Mouse (Mus musculus) heart, embryonic 12.5 days (tissue): ENCODE measurements at regions not wholly inside any gene's neighbourhood (a gene's known extent, or its start where the extent isn't known, plus 50 kb on each side); places are given as distances from the start of the nearest gene placed in this dataset.

Experiments used
- ATAC-seq: fragments of 200-750 bp; cut with Nextera tagmentation; 2 replicates; pipeline ENCODE4 v1.8.0; 2017; ENCODE audit warnings: moderate TSS enrichment, moderate library complexity; ENCODE audit not compliant: insufficient number of reproducible peaks, low FRiP score
- H3K27ac ChIP-seq: fragments of 300-500 bp; sonication (generic); 2 replicates; pipeline ENCODE4 v1.5.1; 2016; ENCODE audit warnings: mild to moderate bottlenecking, moderate library complexity; ENCODE audit not compliant: poor library complexity, severe bottlenecking
- H3K27me3 ChIP-seq: fragments of 300-500 bp; sonication (generic); replicated peaks from 2 replicates; pipeline ENCODE4 v1.6.1; 2016; ENCODE audit warnings: mild to moderate bottlenecking, moderate library complexity
- H3K36me3 ChIP-seq: fragments of 300-500 bp; sonication (generic); 2 replicates; pipeline ENCODE4 v1.6.1; 2016; ENCODE audit warnings: mild to moderate bottlenecking, moderate library complexity
- H3K4me1 ChIP-seq: fragments of 300-500 bp; sonication (generic); replicated peaks from 2 replicates; pipeline ENCODE4 v1.6.1; 2016; ENCODE audit warnings: mild to moderate bottlenecking
- H3K4me2 ChIP-seq: fragments of 300-500 bp; sonication (generic); 2 replicates; pipeline ENCODE4 v1.6.1; 2016; ENCODE audit warnings: mild to moderate bottlenecking, moderate library complexity
- H3K4me3 ChIP-seq: fragments of 300-500 bp; sonication (generic); 2 replicates; pipeline ENCODE4 v1.5.1; 2016; ENCODE audit warnings: mild to moderate bottlenecking
- H3K9ac ChIP-seq: fragments of 300-500 bp; sonication (generic); 2 replicates; pipeline ENCODE4 v1.6.1; 2016; ENCODE audit warnings: mild to moderate bottlenecking, moderate library complexity
- H3K9me3 ChIP-seq: fragments of 300-500 bp; sonication (generic); replicated peaks from 2 replicates; pipeline ENCODE4 v1.6.1; 2016; ENCODE audit warnings: mild to moderate bottlenecking, moderate library complexity
- WGBS: fragments of 180-500 bp; shearing (Covaris S2); methylation state at CpG from one replicate; pipeline ENCODE4 v1.1.7; 2016; 5-methylcytosine and 5-hydroxymethylcytosine counted together

DNA sequence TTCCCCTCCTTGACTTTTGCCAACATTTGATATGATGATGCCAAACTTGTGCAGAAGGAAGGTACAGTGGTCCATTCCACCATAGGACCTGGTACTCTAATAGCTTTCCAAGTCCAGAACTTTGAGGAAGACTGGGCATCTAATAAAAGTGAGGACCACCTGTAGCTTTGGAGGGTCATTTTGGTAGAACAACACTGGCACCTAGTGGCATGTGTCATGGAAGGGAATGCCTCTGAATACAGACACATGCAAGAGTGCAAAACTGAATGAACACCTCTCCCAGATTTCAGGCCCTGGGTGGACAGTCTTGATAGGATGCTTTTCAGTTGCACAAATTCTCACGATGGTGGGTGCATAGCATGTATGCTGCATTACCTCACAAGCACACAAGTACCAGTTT is 354.8 kb upstream of the Igfbp3 start:
- H3K4me1 ChIP-seq = no peaks in the 10 kb centered on the region
- H3K36me3 ChIP-seq = no peaks in the 10 kb centered on the region
- no peak overlapping the region for H3K4me3 ChIP-seq
- H3K9ac ChIP-seq = no peak overlapping the region
- no peak for ATAC-seq
- H3K9me3 ChIP-seq = no peaks in the 10 kb centered on the region
- H3K27me3 ChIP-seq = no peaks in the 10 kb centered on the region
- WGBS = 59% methylated on average over 1 of the region's 1 CpGs
- no peak overlapping the region for H3K27ac ChIP-seq
- H3K4me2 ChIP-seq = no peak overlapping the region

DNA sequence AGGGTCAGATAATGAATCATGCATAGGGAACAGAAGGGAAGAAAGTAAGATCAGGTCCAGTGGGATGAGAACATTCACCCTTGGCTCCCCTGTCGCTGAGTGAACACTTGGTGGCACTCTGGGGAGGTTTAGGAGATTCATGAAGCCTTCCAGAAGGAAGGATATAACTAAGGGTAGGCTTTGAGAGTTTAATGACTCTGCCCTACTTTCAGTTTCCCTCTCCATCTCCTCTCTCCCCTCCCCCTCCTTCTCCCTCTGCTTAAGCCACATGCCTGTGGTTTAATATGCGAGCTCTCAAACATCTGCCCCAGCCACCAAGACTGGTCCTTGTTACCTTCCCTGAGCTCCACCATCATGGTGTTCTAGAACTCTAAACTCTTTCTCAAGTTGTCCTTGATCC is 348.3 kb upstream of the Igfbp3 start:
- Histone ChIP-seq H3K4me2 (no peak overlapping the region), H3K4me3 (no peak overlapping the region), H3K27ac (no peak overlapping the region), H3K4me1 (no peaks in the 10 kb centered on the region), H3K9me3 (no peaks in the 10 kb centered on the region), H3K9ac (no peak overlapping the region), H3K36me3 (no peaks in the 10 kb centered on the region), H3K27me3 (no peaks in the 10 kb centered on the region)
- 36% methylated on average over 2 of the region's 2 CpGs for WGBS
- no peak for ATAC-seq

DNA sequence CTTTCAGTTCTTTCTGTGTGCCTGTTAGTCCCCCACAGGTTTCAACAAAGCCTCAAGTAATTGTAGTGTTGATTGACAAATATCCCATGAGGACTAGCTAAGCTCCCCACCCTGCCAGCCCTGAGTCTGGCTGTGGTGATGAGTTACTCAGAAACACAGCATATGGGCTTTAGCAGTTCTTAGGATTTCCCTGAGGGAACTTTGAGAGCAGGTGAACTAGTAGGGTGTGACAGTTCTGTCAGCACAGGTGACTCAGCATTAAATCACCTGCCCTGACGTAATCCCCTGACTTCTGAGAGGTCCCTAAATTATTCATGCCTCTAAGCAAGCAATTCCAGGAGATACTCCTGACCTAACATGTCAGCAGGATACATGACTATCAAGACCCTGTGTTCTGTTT is 347.7 kb upstream of the Igfbp3 start:
- no peak overlapping the region for H3K9ac ChIP-seq
- 71% methylated on average over 1 of the region's 1 CpGs for WGBS
- no peak for ATAC-seq
- no peaks in the 10 kb centered on the region for H3K36me3 ChIP-seq
- no peaks in the 10 kb centered on the region for H3K27me3 ChIP-seq
- no peaks in the 10 kb centered on the region for H3K4me1 ChIP-seq
- no peak overlapping the region for H3K4me2 ChIP-seq
- no peak overlapping the region for H3K27ac ChIP-seq
- H3K4me3 ChIP-seq = no peak overlapping the region
- H3K9me3 ChIP-seq = no peaks in the 10 kb centered on the region

DNA sequence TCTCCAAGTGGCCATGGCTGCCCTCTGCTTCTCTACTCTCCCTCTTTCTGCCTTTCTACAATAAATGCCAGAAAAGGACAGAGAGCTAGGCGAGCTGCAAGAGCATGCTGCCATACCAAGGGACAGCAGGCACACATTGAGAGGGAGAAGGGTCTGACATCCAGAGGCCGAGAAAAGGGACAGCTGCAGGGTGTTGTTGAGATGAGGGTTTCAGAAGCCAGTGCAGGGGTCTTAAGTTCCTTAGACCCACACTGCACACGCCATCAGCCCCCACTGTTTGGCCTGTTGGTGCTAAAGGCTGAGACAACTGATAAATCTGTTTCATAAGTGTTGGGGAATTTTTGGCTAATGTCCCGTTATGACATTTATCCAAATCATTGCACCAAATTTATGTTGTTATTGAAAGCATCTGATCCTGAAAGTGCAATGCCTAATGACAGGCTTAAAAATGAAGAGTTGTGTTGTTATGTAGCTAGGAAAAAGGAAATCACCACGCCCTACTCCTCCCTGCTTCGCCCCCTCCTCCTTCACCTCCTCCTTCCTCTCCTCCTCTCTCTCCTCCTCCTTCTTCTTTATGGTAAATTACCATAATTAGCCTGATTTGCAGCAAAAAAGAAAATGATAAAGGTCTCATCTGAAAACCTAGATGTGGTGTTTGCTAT is 342.0 kb upstream of the Igfbp3 start:
- Histone ChIP-seq H3K27ac (no peak overlapping the region), H3K9me3 (no peaks in the 10 kb centered on the region), H3K4me3 (no peak overlapping the region), H3K4me1 (no peaks in the 10 kb centered on the region), H3K4me2 (no peak overlapping the region), H3K36me3 (no peaks in the 10 kb centered on the region), H3K27me3 (no peaks in the 10 kb centered on the region), H3K9ac (no peak overlapping the region)
- no peak for ATAC-seq
- 70% methylated on average over 6 of the region's 6 CpGs for WGBS

DNA sequence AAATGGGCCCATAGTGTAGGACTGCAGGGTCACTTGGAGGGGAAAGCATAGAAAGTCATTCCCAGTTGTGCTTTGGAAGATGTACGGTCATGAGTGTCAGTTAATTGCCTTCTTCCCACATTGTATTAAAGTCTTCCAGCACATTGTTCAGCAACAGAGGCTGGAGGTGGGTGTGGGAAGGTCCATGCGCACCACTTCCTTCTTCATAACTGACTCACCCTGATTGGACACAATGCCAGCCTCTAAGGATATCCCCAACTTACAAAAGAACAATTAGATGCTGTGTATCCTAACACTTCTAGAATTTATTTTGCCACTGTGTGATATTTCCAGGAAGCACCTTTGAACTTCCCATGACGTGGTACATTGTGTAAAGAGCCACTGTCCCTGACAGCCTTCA is 338.4 kb upstream of the Igfbp3 start:
- no peak for ATAC-seq

DNA sequence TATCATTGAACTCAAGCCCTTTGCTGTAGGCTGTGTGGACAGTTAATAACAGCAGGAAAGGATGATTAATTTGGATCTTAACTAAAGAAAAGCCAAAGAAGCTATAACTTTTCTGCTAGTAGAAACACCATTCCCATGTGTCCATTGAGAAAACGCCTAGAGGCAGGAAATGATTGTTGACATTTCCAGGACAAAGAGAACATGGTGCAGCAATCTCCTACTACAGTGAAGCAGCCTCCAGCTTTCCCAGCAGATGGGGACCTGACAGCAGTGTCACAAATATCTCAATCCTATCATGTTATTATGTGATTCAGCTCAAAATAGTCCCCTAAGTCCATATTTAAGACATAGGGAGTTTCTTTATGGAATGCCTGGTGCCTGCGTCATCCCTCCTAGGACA is 334.1 kb upstream of the Igfbp3 start:
- Histone ChIP-seq H3K27ac (no peak overlapping the region), H3K9ac (no peak overlapping the region), H3K27me3 (no peaks in the 10 kb centered on the region), H3K4me3 (no peak overlapping the region), H3K4me2 (no peak overlapping the region), H3K4me1 (no peaks in the 10 kb centered on the region), H3K9me3 (no peaks in the 10 kb centered on the region), H3K36me3 (no peaks in the 10 kb centered on the region)
- WGBS = 55% methylated on average over 2 of the region's 2 CpGs
- ATAC-seq = no peak

More for the DNA sequence above, 338.4 kb upstream of the Igfbp3 start:
- Histone ChIP-seq H3K4me3 (no peak overlapping the region), H3K4me1 (no peaks in the 10 kb centered on the region), H3K27me3 (no peaks in the 10 kb centered on the region), H3K9me3 (no peaks in the 10 kb centered on the region), H3K36me3 (no peaks in the 10 kb centered on the region), H3K27ac (no peak overlapping the region), H3K4me2 (no peak overlapping the region), H3K9ac (no peak overlapping the region)
- 66% methylated on average over 3 of the region's 3 CpGs for WGBS

DNA sequence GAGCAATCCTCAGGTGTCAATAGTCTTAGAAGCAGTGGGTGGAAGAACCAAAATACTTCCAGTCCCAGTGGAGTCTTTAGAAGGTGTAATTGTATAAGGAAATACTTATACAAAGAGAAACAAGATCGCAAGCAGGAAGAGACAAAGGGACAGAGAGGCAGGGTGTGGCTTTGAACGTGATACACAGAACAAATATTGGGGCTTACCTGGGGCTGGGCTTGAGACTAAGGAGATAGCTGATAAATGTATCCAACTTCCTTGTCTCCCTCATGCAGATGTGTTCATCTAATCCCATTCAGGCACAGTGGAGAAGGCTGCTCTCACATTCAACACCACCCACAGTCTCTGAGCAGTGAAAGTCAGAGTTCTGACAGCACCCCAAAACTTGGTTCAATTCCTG is 331.9 kb upstream of the Igfbp3 start:
- WGBS = 77% methylated on average over 2 of the region's 2 CpGs
- H3K27me3 ChIP-seq = no peaks in the 10 kb centered on the region

DNA sequence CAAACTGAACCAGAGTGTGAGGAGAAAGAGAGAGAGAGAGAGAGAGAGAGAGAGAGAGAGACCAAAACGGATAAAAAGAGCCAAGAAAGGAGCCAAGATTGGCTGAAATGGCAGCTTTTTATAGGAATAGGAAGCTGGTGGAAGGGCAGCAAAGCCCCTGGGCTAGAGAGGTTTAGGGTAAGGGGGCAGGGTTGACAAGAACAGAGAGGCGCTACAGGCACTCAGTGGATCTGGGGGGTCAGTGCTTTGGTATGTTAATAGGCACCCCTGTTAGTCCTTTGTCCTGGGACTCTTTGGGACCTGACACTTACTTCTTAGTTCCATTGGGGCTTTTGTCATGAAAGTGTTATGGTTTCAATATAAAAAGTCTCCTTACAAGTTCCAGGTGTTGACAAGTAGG is 320.9 kb upstream of the Igfbp3 start:
- no peak for ATAC-seq
- Histone ChIP-seq H3K4me3 (no peak overlapping the region), H3K9ac (no peak overlapping the region), H3K4me2 (no peak overlapping the region), H3K4me1 (no peaks in the 10 kb centered on the region), H3K27ac (no peak overlapping the region), H3K9me3 (peaks cover 10% of the 10 kb centered on the region), H3K36me3 (no peaks in the 10 kb centered on the region), H3K27me3 (no peaks in the 10 kb centered on the region)
- WGBS = 34% methylated on average over 2 of the region's 2 CpGs

More for the DNA sequence above, 331.9 kb upstream of the Igfbp3 start:
- Histone ChIP-seq H3K9me3 (no peaks in the 10 kb centered on the region), H3K9ac (no peak overlapping the region), H3K27ac (no peak overlapping the region), H3K4me3 (no peak overlapping the region), H3K4me2 (no peak overlapping the region), H3K4me1 (no peaks in the 10 kb centered on the region), H3K36me3 (no peaks in the 10 kb centered on the region)
- ATAC-seq = no peak

DNA sequence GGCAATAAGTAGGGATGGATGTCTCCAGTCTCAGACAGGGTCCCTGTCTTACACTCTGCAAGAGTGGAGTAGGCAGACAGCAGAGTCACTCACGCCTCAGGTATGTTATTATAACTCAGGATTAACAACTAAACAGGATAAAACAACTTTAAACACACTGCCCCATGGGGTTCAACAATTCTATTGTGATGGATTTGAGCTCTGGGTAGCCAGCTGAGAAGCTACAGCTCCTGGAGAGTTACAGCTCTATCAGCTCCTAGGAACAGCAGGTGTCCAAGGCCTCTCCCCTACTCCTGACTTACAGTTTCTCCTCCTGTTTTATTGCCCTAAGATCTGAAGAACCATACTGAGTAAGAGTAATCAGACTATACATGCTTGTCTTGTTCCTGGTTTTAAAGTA is 319.6 kb upstream of the Igfbp3 start:
- Histone ChIP-seq H3K36me3 (no peaks in the 10 kb centered on the region), H3K4me1 (no peaks in the 10 kb centered on the region), H3K4me2 (no peak overlapping the region), H3K9ac (no peak overlapping the region), H3K27ac (no peak overlapping the region), H3K9me3 (peaks cover 10% of the 10 kb centered on the region), H3K4me3 (no peak overlapping the region), H3K27me3 (no peaks in the 10 kb centered on the region)
- no peak for ATAC-seq
- 30% methylated on average over 1 of the region's 1 CpGs for WGBS

DNA sequence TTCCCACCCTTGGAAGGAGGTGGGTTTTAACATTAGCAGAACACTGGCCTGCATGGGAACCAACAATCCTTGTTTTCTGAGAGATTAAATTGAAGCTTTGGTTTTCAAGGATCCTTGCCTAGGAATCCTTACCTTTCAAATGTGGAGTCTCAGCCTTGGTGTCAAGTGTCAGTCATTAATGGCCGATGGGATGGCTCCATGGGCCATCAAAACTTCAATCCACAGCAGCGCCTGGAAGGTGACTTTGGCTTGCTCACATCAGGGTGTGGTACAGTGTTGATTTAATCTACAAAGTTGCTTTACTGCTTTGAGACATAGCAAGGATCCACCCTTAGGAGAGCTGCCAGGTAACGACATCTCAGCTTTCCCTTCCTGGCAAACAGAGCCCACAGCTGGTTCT is 318.1 kb upstream of the Igfbp3 start:
- Histone ChIP-seq H3K4me1 (no peaks in the 10 kb centered on the region), H3K27ac (no peak overlapping the region), H3K9ac (no peak overlapping the region), H3K27me3 (no peaks in the 10 kb centered on the region), H3K4me2 (no peak overlapping the region), H3K4me3 (no peak overlapping the region), H3K9me3 (peaks cover 7% of the 10 kb centered on the region), H3K36me3 (no peaks in the 10 kb centered on the region)
- ATAC-seq = no peak
- 73% methylated on average over 3 of the region's 3 CpGs for WGBS

DNA sequence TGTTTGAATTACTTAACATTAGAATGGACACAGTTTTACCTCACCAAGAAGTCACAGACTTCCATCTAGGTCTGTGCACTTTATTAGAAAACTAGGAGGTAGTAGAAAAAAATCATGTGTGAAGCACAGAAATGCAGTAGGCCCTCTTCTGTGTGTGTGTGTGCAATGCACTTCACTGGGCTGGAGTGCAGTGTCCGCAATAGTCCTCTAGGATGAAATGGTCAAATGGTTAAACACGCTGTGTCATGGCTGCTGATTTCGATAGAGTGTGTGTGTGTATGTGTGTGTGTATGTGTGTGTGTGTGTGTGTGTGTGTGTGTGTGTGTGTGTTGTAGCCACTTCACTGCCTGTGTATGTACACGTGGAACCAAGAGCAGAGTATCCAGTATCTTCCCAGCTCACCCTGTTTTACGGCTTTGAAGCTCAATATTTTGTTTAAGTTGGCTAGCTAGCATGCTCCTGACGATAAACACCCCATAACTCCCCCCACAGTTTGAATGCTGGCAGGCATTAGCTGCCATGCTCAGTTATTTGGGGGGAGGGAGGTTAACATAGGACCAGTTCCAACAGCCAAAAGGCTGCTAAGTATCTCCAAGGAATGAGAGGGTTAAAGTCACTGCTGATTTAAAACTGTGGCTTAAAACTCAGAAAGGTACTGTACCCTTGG is 316.9 kb upstream of the Igfbp3 start:
- Histone ChIP-seq H3K4me2 (no peak overlapping the region), H3K9me3 (no peaks in the 10 kb centered on the region), H3K36me3 (no peaks in the 10 kb centered on the region), H3K27me3 (no peaks in the 10 kb centered on the region), H3K9ac (no peak overlapping the region), H3K4me3 (no peak overlapping the region), H3K27ac (no peak overlapping the region), H3K4me1 (no peaks in the 10 kb centered on the region)
- no peak for ATAC-seq
- 80% methylated on average over 6 of the region's 6 CpGs for WGBS

DNA sequence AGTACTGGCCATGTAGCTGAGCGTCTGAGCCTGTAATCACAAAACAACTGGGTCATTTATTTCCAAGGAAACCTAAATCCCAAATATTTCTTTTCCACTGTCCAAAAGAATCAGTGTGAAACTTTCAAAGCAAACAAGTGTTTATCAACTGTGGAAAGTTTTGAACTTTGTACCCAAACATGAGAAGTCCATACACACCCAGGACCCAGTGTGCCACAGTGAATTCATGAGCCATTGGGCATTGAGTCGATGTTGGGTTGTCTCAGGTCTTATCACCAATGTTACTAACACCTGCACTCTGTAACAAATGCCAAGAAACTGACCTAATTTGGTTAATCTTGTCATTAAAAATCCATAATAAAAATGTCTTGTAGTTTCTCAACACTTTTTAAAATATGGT is 305.8 kb upstream of the Igfbp3 start:
- Histone ChIP-seq H3K4me1 (no peaks in the 10 kb centered on the region), H3K4me3 (no peak overlapping the region), H3K27me3 (no peaks in the 10 kb centered on the region), H3K9me3 (no peaks in the 10 kb centered on the region), H3K27ac (no peak overlapping the region), H3K4me2 (no peak overlapping the region), H3K36me3 (no peaks in the 10 kb centered on the region), H3K9ac (no peak overlapping the region)
- ATAC-seq = no peak
- 73% methylated on average over 2 of the region's 2 CpGs for WGBS
